Mouse (Mus musculus): ENCODE measurements around the gene Ccdc40.

DNA sequence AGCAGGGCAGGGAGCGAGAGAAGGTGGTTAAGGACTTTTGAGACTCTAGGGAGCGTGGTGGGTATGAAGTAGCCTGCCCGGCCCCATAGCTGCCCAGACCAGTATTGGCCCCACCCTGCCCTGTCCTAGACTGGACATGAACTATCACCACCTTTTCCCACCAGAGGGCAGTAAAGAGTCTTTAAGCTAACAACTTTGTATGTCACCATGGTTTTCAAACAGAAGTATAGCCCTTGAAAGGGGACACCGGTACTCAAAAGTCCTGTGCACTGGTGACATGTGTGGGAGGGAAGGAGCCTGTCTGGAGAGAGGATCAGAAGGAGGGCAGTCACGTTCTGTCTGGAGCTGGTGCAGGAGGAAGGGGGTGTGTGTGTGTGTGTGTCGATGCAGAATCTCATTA is 20.6 kb downstream of the Ccdc40 start:
- no peak for TF ChIP-seq GATA1 (IDR thresholded peaks at IDR 0.05; ENCODE audit: borderline replicate concordance, low read length)
- no peak for TF ChIP-seq FLI1 (IDR thresholded peaks at IDR 0.05; ENCODE audit: low read length)

All from megakaryocyte, embryonic 14.5 days (primary cell).